Mouse (Mus musculus) ovary, postnatal 14 days (tissue): ENCODE measurements around the gene Dpep3.
A peak's percentile ranks its signal among the peaks of the same experiment; 100 is the strongest.

Experiments used
- DNase-seq: peaks from one replicate; pipeline ENCODE4 v3.0.0; 2022; ENCODE audit warnings: low spot score

Dpep3 gene

GRCm38 (mm10) chr8:105935863-105936603, 43.2 kb downstream of the Dpep3 start:
- no peak for DNase-seq

- DNase-seq: no peak
These were observed 44.1 kb downstream of the Dpep3 start for GRCm38 (mm10) chr8:105935105-105935504.

GRCm38 (mm10) chr8:105933762-105934161, 45.5 kb downstream of the Dpep3 start, which contains the start of gene Ctrl:
TSS of gene Ctrl (minus strand) at chr8:105933862.
- DNase-seq: no peak

GRCm38 (mm10) chr8:105932525-105932924, 46.7 kb downstream of the Dpep3 start:
- DNase-seq: no peak

GRCm38 (mm10) chr8:105931271-105931670, 48.0 kb downstream of the Dpep3 start:
- DNase-seq: no peak

- peak; percentile 88 for DNase-seq
These were observed 48.6 kb downstream of the Dpep3 start for GRCm38 (mm10) chr8:105930602-105931001.

GRCm38 (mm10) chr8:105925123-105925522, 54.1 kb downstream of the Dpep3 start:
- DNase-seq: no peak
